In the genomic region with DNA sequence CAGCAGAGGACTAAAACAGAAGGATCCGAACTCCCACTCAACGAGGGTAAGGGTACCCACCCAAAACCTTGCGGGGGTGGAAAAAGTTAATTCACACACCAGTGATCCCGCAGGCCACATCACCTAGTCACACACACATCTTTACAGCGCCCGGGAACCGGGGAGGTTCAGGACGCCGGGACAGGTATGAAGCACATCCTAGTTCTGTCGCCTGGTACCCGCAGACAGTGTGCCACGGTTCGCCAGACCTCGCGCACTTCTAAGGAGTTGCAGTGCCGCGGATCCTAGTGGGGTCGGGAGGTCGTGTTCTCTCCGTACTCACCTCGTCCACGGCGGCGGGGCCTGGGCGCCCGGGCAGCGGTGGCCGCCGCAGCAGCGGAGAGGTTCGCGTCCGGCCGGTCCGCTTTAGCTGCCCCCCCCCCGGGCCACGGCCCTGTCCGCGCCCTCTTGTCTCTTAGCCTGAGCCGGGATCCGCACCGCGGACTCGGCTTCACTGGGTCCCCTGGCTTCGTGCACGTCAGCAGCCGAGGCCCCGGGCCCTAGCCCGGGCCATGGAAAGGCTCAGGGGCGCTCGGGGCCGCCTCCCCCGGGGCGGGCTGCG, we compare ENCODE assay signal across 8 mouse cellular contexts. TPM values are rescaled to one million over a fixed set of nuclear protein-coding genes. Genes with fewer than 3 reads are reported as not detected.
DNase-seq lines count a peak whose midpoint lies in the region; ATAC-seq and TF ChIP-seq lines count a peak whose summit lies in the region.

No protein-coding gene starts in this region.

- peak overlapping the region; percentile 81 for H3K27ac ChIP-seq in lung, postnatal 0 days (ENCODE audit: low read length)
- peak overlapping the region; percentile 94 for H3K27ac ChIP-seq in embryonic facial prominence, embryonic 11.5 days (replicated peaks; ENCODE audit: low read depth, low read length)
- peak overlapping the region; percentile 89 for H3K27ac ChIP-seq in hindbrain, embryonic 12.5 days
- peak overlapping the region; percentile 90 for H3K27ac ChIP-seq in midbrain, embryonic 14.5 days (replicated peaks; ENCODE audit: low read depth, low read length)

- 3% methylated on average over 26 of the region's 55 CpGs for WGBS in lung, postnatal 0 days
- under 1% methylated on average over 54 of the region's 55 CpGs for WGBS in embryonic facial prominence, embryonic 11.5 days
- 0% methylated on average over 52 of the region's 55 CpGs for WGBS in hindbrain, embryonic 12.5 days
- under 1% methylated on average over 54 of the region's 55 CpGs for WGBS in midbrain, embryonic 14.5 days

- no peak for TF ChIP-seq EP300 in lung, postnatal 0 days (IDR thresholded peaks at IDR 0.05)

- H3K4me2 ChIP-seq in lung, postnatal 0 days (replicated peaks; ENCODE audit: low read depth, low read length), result peak overlapping the region; percentile 80
- peak overlapping the region; percentile 96 for H3K4me2 ChIP-seq in embryonic facial prominence, embryonic 11.5 days (ENCODE audit: low read depth, low read length)
- peak overlapping the region; percentile 94 for H3K4me2 ChIP-seq in hindbrain, embryonic 12.5 days (replicated peaks)
- H3K4me2 ChIP-seq in midbrain, embryonic 14.5 days (ENCODE audit: low read length), result peak overlapping the region; percentile 80

- ATAC-seq in lung, postnatal 0 days, result peak; percentile 0; the same call in 1 of the 2 replicates
- ATAC-seq in embryonic facial prominence, embryonic 11.5 days (replicated peaks; ENCODE audit: insufficient number of reproducible peaks, low FRiP score, low TSS enrichment, low read depth), result no peak
- ATAC-seq in hindbrain, embryonic 12.5 days (ENCODE audit: low FRiP score), result no peak
- no peak for ATAC-seq in midbrain, embryonic 14.5 days (ENCODE audit: low FRiP score, low TSS enrichment)
- no peak for ATAC-seq in activated CD4-positive, CD25-positive, alpha-beta regulatory T cell, adult 4 months

- peaks cover 7% of the 10 kb centered on the region; the same call in 1 of the 2 replicates for H3K36me3 ChIP-seq in lung, postnatal 0 days (ENCODE audit: insufficient read depth, low read length)
- H3K36me3 ChIP-seq in embryonic facial prominence, embryonic 11.5 days (replicated peaks; ENCODE audit: control insufficient read depth, insufficient read depth, low read depth, low read length), result peaks cover 5% of the 10 kb centered on the region
- peaks cover 11% of the 10 kb centered on the region for H3K36me3 ChIP-seq in hindbrain, embryonic 12.5 days
- peaks cover 13% of the 10 kb centered on the region for H3K36me3 ChIP-seq in midbrain, embryonic 14.5 days (ENCODE audit: control insufficient read depth, insufficient read depth, low read length)

- peaks cover 30% of the 10 kb centered on the region for H3K4me1 ChIP-seq in lung, postnatal 0 days (ENCODE audit: insufficient read depth, low read depth, low read length)
- peaks cover 14% of the 10 kb centered on the region for H3K4me1 ChIP-seq in embryonic facial prominence, embryonic 11.5 days (ENCODE audit: control insufficient read depth, insufficient read depth, low read length)
- peaks cover 64% of the 10 kb centered on the region for H3K4me1 ChIP-seq in hindbrain, embryonic 12.5 days
- peaks cover 22% of the 10 kb centered on the region for H3K4me1 ChIP-seq in midbrain, embryonic 14.5 days (ENCODE audit: control insufficient read depth, insufficient read depth, low read length)

- no peaks in the 10 kb centered on the region for H3K9me3 ChIP-seq in lung, postnatal 0 days (ENCODE audit: low read length)
- H3K9me3 ChIP-seq in embryonic facial prominence, embryonic 11.5 days (replicated peaks; ENCODE audit: control insufficient read depth, low read length), result no peaks in the 10 kb centered on the region
- H3K9me3 ChIP-seq in hindbrain, embryonic 12.5 days (replicated peaks), result no peaks in the 10 kb centered on the region
- no peaks in the 10 kb centered on the region for H3K9me3 ChIP-seq in midbrain, embryonic 14.5 days (ENCODE audit: control insufficient read depth, low read length)

- peak; percentile 12 for DNase-seq in lung, postnatal 0 days (ENCODE audit: low spot score)
- DNase-seq in lung, postnatal 36 days, result no peak
- DNase-seq in embryonic facial prominence, embryonic 11.5 days (ENCODE audit: low spot score), result peak; percentile 35
- peak; percentile 55 for DNase-seq in midbrain, embryonic 14.5 days
- DNase-seq in left cerebral cortex, adult 9 months (ENCODE audit: low spot score in 2 of 2), result no peak
- no peak for DNase-seq in kidney, adult 8-10 months

- H3K9ac ChIP-seq in lung, postnatal 0 days (replicated peaks; ENCODE audit: low read depth), result peak overlapping the region; percentile 65
- H3K9ac ChIP-seq in embryonic facial prominence, embryonic 11.5 days (replicated peaks; ENCODE audit: low read length), result peak overlapping the region; percentile 97
- peak overlapping the region; percentile 94 for H3K9ac ChIP-seq in hindbrain, embryonic 12.5 days
- peak overlapping the region; percentile 97 for H3K9ac ChIP-seq in midbrain, embryonic 14.5 days (replicated peaks; ENCODE audit: low read length)

- TF ChIP-seq CTCF in lung, postnatal 0 days (IDR thresholded peaks at IDR 0.05), result no peak

- H3K4me3 ChIP-seq in lung, postnatal 0 days (ENCODE audit: low read depth, low read length), result peak overlapping the region; percentile 54
- H3K4me3 ChIP-seq in embryonic facial prominence, embryonic 11.5 days (ENCODE audit: low read depth, low read length), result peak overlapping the region; percentile 85
- peak overlapping the region; percentile 85 for H3K4me3 ChIP-seq in hindbrain, embryonic 12.5 days
- H3K4me3 ChIP-seq in midbrain, embryonic 14.5 days (replicated peaks; ENCODE audit: low read depth, low read length), result peak overlapping the region; percentile 81

- no peaks in the 10 kb centered on the region for H3K27me3 ChIP-seq in lung, postnatal 0 days (replicated peaks; ENCODE audit: insufficient read depth, low read length)
- no peaks in the 10 kb centered on the region for H3K27me3 ChIP-seq in embryonic facial prominence, embryonic 11.5 days (ENCODE audit: control insufficient read depth, insufficient read depth, low read length)
- H3K27me3 ChIP-seq in hindbrain, embryonic 12.5 days, result peaks cover 35% of the 10 kb centered on the region
- H3K27me3 ChIP-seq in midbrain, embryonic 14.5 days (ENCODE audit: control insufficient read depth, insufficient read depth, low read length), result no peaks in the 10 kb centered on the region

RNA-seq across cellular contexts. Expression of gene Sema3f, which starts 1.1 kb away (rescaled TPM):
- polyA plus RNA-seq in lung, postnatal 0 days (2015; fragmentation: Nextera tagmentation; extraction: Ambion mirVana), result 23.4 and 24.9 TPM in 2 replicates
- 17.6 and 17.7 TPM in 2 replicates for polyA plus RNA-seq in embryonic facial prominence, embryonic 11.5 days (2014; fragmentation: Nextera tagmentation; extraction: Ambion mirVana)
- 26.8 and 28.3 TPM in 2 replicates for polyA plus RNA-seq in hindbrain, embryonic 12.5 days (2016; fragmentation: Nextera tagmentation; extraction: Ambion mirVana)
- polyA plus RNA-seq in midbrain, embryonic 14.5 days (2014; fragmentation: Nextera tagmentation; extraction: Ambion mirVana), result 34.0 and 37.0 TPM in 2 replicates
- not detected for polyA plus RNA-seq in activated CD4-positive, CD25-positive, alpha-beta regulatory T cell, adult 4 months (2017; shearing (Covaris generic))

RNA-seq across cellular contexts. Expression of gene Gnat1, which starts 29.7 kb away (rescaled TPM):
- polyA plus RNA-seq in lung, postnatal 0 days (2015; fragmentation: Nextera tagmentation; extraction: Ambion mirVana), result 0.23 and 0.30 TPM in 2 replicates
- polyA plus RNA-seq in embryonic facial prominence, embryonic 11.5 days (2014; fragmentation: Nextera tagmentation; extraction: Ambion mirVana), result 1.4 TPM in 1 of 2 replicates, not detected in the other
- 1.4 and 2.6 TPM in 2 replicates for polyA plus RNA-seq in hindbrain, embryonic 12.5 days (2016; fragmentation: Nextera tagmentation; extraction: Ambion mirVana)
- 0.97 and 2.0 TPM in 2 replicates for polyA plus RNA-seq in midbrain, embryonic 14.5 days (2014; fragmentation: Nextera tagmentation; extraction: Ambion mirVana)
- 1 to 10 TPM in 1 of 2 experiments, not detected in 1; 1.1 TPM for polyA plus RNA-seq in activated CD4-positive, CD25-positive, alpha-beta regulatory T cell, adult 4 months (2017; shearing (Covaris generic))

RNA-seq across cellular contexts. Expression of gene Slc38a3, which starts 39.9 kb away (rescaled TPM):
- polyA plus RNA-seq in lung, postnatal 0 days (2015; fragmentation: Nextera tagmentation; extraction: Ambion mirVana), result 0.51 and 0.81 TPM in 2 replicates
- polyA plus RNA-seq in embryonic facial prominence, embryonic 11.5 days (2014; fragmentation: Nextera tagmentation; extraction: Ambion mirVana), result 7.0 and 7.6 TPM in 2 replicates
- 12.5 and 12.9 TPM in 2 replicates for polyA plus RNA-seq in hindbrain, embryonic 12.5 days (2016; fragmentation: Nextera tagmentation; extraction: Ambion mirVana)
- polyA plus RNA-seq in midbrain, embryonic 14.5 days (2014; fragmentation: Nextera tagmentation; extraction: Ambion mirVana), result 20.4 and 31.9 TPM in 2 replicates
- not detected for polyA plus RNA-seq in activated CD4-positive, CD25-positive, alpha-beta regulatory T cell, adult 4 months (2017; shearing (Covaris generic))

Comparison
In these comparisons a context has a peak if more than half of its experiments do, and no peak if none do; other contexts are left out.
1. DNase-seq: peak in lung, postnatal 0 days (single experiment), embryonic facial prominence, embryonic 11.5 days (single experiment) and midbrain, embryonic 14.5 days (single experiment); none in lung, postnatal 36 days (single experiment), left cerebral cortex, adult 9 months (0 of 2) and kidney, adult 8-10 months (0 of 2).
2. RNA of gene Sema3f, which starts 1.1 kb away (polyA plus RNA-seq): 34.0 to 37.0 TPM in midbrain, embryonic 14.5 days, 26.8 to 28.3 TPM in hindbrain, embryonic 12.5 days, 23.4 to 24.9 TPM in lung, postnatal 0 days and 17.6 to 17.7 TPM in embryonic facial prominence, embryonic 11.5 days; not detected in activated CD4-positive, CD25-positive, alpha-beta regulatory T cell, adult 4 months; every median in the first group is over 10 times any median in the second.
3. Peak in every context shown above with its lines, with median percentiles within 50 percentile points of each other: H3K27ac ChIP-seq, H3K4me2 ChIP-seq, H3K4me3 ChIP-seq and H3K9ac ChIP-seq.